Mouse (Mus musculus) embryonic facial prominence, embryonic 12.5 days (tissue): ENCODE measurements at regions not wholly inside any gene's neighbourhood (a gene's known extent, or its start where the extent isn't known, plus 50 kb on each side); places are given as distances from the start of the nearest gene placed in this dataset.

Experiments
- ATAC-seq: fragments of 200-750 bp; cut with Nextera tagmentation; 2 replicates; pipeline ENCODE4 v1.8.0; 2017; ENCODE audit not compliant: insufficient number of reproducible peaks, insufficient read depth, low FRiP score, low TSS enrichment
- H3K27ac ChIP-seq: fragments of 300-500 bp; sonication (generic); 2 replicates; pipeline ENCODE4 v1.5.1; 2016; ENCODE audit warnings: mild to moderate bottlenecking
- H3K27me3 ChIP-seq: fragments of 300-500 bp; sonication (generic); 2 replicates; pipeline ENCODE4 v1.6.1; 2016; ENCODE audit warnings: mild to moderate bottlenecking, moderate library complexity
- H3K36me3 ChIP-seq: fragments of 300-500 bp; sonication (generic); 2 replicates; pipeline ENCODE4 v1.6.1; 2016; ENCODE audit warnings: mild to moderate bottlenecking
- H3K4me1 ChIP-seq: fragments of 300-500 bp; sonication (generic); 2 replicates; pipeline ENCODE4 v1.6.1; 2016
- H3K4me2 ChIP-seq: fragments of 300-500 bp; sonication (generic); replicated peaks from 2 replicates; pipeline ENCODE4 v1.6.1; 2016; ENCODE audit warnings: mild to moderate bottlenecking, moderate library complexity
- H3K4me3 ChIP-seq: fragments of 300-500 bp; sonication (generic); 2 replicates; pipeline ENCODE4 v1.5.1; 2016; ENCODE audit warnings: mild to moderate bottlenecking
- H3K9ac ChIP-seq: fragments of 300-500 bp; sonication (generic); 2 replicates; pipeline ENCODE4 v1.6.1; 2016; ENCODE audit warnings: mild to moderate bottlenecking, moderate library complexity
- H3K9me3 ChIP-seq: fragments of 300-500 bp; sonication (generic); 2 replicates; pipeline ENCODE4 v1.6.1; 2016; ENCODE audit warnings: mild to moderate bottlenecking, moderate library complexity
- WGBS: fragments of 180-500 bp; shearing (Covaris S2); methylation state at CpG from one replicate; pipeline ENCODE4 v1.1.7; 2016; 5-methylcytosine and 5-hydroxymethylcytosine counted together

DNA sequence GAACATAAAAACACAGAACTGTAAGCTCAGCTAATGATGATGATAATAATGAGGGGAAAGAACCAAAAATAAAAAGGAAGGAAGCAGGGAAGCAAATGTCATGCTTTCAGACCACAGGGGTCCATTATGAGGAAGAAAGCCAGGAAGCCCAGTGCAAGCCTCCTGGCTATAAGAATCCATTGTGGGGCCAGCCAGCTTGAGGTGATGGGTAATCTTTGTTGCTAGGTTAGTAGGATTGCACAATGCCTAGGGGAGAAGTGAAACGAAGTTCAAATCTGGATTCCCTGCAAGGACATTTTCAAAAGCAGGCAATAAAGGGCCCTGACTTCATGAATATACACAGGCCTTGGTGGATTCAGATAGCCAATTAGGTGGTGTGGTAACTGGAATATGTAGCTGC, 102.3 kb upstream of the Crim1 start:
- H3K4me2 ChIP-seq: no peak overlapping the region
- 50% methylated on average over 1 of the region's 1 CpGs for WGBS

DNA sequence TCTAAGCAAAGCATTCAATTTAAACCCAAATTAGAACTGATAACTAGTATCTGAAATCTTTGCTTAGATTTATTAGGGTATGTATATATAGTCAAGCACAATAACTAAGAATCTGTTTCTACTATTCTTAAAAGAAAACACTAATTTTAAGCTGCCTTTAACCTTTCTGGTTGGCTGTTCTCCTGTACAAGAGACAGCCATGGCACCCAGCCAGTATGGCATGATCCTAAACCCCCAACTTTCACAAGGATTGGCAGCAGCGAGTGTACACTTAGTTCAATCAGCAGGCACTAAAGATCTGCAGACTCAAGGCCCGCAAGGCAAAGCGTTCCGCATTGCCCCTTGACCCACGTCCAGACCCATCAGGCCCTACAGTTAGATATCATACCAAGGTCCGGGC, 91.3 kb upstream of the Crim1 start:
- WGBS: 96% methylated on average over 6 of the region's 6 CpGs

More for the DNA sequence above, 102.3 kb upstream of the Crim1 start:
- no peaks in the 10 kb centered on the region for H3K27me3 ChIP-seq
- ATAC-seq: no peak
- H3K4me3 ChIP-seq: no peak overlapping the region
- H3K4me1 ChIP-seq: no peaks in the 10 kb centered on the region
- H3K27ac ChIP-seq: no peak overlapping the region
- no peak overlapping the region for H3K9ac ChIP-seq
- H3K9me3 ChIP-seq: no peaks in the 10 kb centered on the region
- H3K36me3 ChIP-seq: no peaks in the 10 kb centered on the region

DNA sequence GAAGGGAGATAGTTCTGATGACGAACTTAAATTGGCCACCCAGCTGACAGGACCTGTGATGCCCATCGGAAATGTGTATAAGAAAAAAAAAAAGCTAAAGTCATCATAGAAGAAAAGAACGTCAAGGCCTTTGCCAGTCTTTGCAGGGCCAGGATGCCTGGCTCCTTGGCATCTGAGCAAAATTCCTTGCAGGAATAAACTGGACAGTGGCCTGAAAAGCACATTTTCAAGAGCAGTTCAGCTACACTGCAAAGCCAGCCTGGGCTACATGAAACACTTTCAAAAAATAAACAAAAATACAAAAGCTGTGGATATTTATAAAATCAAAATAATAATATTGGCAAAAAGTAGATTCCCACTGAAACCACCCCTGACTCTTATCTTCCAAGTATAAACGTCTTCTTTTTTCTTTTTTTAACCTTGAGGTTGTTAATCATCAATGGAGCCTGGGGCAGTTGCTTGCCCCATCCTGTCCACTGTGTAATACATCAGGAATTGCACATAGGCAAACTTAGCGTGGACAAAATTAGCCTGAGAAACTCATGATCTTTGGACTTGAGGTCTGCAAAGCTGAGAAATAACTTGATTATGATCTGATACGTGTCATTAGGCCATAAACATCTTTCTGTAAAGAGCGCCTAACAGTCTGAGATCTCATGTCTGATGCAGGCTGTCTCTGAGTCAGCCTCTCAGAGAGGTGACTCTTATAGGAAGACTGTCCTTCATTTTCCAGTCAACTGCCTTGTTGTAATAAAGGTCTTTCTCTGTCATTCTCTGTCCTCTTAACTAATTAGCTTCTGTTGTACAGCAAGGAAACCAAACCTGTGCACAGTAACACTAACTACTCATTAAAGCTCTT, 90.5 kb upstream of the Crim1 start:
- no peak overlapping the region for H3K27ac ChIP-seq
- no peaks in the 10 kb centered on the region for H3K27me3 ChIP-seq
- no peaks in the 10 kb centered on the region for H3K4me1 ChIP-seq
- no peak overlapping the region for H3K4me2 ChIP-seq
- no peak overlapping the region for H3K9ac ChIP-seq
- no peaks in the 10 kb centered on the region for H3K36me3 ChIP-seq
- ATAC-seq: no peak
- H3K4me3 ChIP-seq: no peak overlapping the region
- no peaks in the 10 kb centered on the region for H3K9me3 ChIP-seq
- 79% methylated on average over 7 of the region's 7 CpGs for WGBS

More for the DNA sequence above, 91.3 kb upstream of the Crim1 start:
- Histone ChIP-seq H3K9me3 (no peaks in the 10 kb centered on the region), H3K4me2 (no peak overlapping the region), H3K4me1 (no peaks in the 10 kb centered on the region), H3K27me3 (no peaks in the 10 kb centered on the region), H3K36me3 (no peaks in the 10 kb centered on the region), H3K9ac (no peak overlapping the region), H3K4me3 (no peak overlapping the region), H3K27ac (no peak overlapping the region)
- ATAC-seq: no peak

DNA sequence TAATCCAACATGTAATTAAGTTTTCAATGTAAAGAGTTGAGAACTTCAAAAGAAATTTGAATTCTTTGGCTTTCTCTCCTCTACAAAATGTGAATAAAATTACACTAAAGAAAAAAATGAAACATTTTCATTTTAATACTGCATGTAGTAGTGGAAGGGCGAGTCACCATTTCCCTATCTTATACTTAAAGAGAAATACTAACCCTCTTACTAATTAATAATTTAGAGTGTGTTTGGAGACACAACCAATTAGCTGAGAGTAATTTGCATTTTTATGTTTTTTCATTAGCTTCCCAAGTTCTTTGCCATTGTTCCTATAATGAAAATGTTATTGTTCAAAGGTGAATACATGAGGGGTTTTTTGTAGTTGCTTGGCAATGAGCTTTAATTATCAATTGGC, 67.9 kb upstream of the Crim1 start:
- no peaks in the 10 kb centered on the region for H3K4me1 ChIP-seq
- no peak overlapping the region for H3K4me2 ChIP-seq
- WGBS: 89% methylated on average over 1 of the region's 1 CpGs
- H3K9ac ChIP-seq: no peak overlapping the region
- ATAC-seq: no peak
- H3K27ac ChIP-seq: no peak overlapping the region
- H3K4me3 ChIP-seq: no peak overlapping the region
- no peaks in the 10 kb centered on the region for H3K9me3 ChIP-seq
- H3K27me3 ChIP-seq: no peaks in the 10 kb centered on the region
- H3K36me3 ChIP-seq: no peaks in the 10 kb centered on the region

DNA sequence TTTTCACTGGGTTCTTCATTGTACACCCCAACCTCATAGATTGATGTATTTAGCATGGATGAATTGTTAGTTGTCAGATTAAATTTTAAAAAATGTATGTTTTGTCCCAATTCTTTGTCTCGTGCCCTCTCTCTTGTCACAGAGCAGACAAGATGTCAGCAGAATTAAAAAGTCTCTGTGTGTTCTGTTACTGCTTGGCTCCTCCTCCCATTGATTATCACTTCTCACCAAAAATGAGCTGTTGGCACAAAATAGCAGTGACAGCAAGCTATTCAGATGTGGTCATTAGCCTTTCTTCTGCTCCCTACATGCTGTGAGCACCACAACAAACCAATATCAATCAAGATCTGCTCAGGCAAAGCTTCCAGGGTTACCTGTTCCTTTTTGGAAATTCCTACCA, 62.1 kb upstream of the Crim1 start:
- 67% methylated on average over 1 of the region's 1 CpGs for WGBS
- H3K36me3 ChIP-seq: no peaks in the 10 kb centered on the region
- H3K27ac ChIP-seq: no peak overlapping the region
- H3K9me3 ChIP-seq: no peaks in the 10 kb centered on the region
- H3K27me3 ChIP-seq: no peaks in the 10 kb centered on the region
- no peaks in the 10 kb centered on the region for H3K4me1 ChIP-seq
- H3K9ac ChIP-seq: no peak overlapping the region
- H3K4me3 ChIP-seq: no peak overlapping the region
- no peak for ATAC-seq
- no peak overlapping the region for H3K4me2 ChIP-seq

DNA sequence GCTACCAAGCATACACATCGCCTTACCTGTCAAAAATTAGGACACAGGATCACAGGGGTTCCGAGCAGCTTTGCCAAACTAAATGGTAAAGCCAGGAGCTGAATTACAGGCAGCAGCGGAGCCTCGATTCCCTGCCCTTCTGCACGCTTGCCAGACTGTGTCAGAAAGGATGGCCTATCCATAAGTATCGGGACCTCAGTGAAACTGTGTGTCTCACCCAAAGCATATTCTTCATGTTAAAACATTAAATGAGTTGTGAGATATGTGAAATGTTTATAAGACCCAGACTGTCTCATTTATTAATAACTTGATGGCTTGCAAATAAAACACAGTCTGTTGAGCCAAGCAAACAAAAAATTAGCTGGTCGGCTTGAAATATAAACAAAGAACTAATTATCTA, 59.4 kb upstream of the Crim1 start:
- no peaks in the 10 kb centered on the region for H3K36me3 ChIP-seq
- no peak for ATAC-seq
- H3K9me3 ChIP-seq: no peaks in the 10 kb centered on the region
- 87% methylated on average over 7 of the region's 7 CpGs for WGBS
- no peak overlapping the region for H3K4me2 ChIP-seq
- H3K27ac ChIP-seq: no peak overlapping the region
- H3K27me3 ChIP-seq: no peaks in the 10 kb centered on the region
- no peak overlapping the region for H3K4me3 ChIP-seq
- H3K4me1 ChIP-seq: no peaks in the 10 kb centered on the region
- no peak overlapping the region for H3K9ac ChIP-seq

DNA sequence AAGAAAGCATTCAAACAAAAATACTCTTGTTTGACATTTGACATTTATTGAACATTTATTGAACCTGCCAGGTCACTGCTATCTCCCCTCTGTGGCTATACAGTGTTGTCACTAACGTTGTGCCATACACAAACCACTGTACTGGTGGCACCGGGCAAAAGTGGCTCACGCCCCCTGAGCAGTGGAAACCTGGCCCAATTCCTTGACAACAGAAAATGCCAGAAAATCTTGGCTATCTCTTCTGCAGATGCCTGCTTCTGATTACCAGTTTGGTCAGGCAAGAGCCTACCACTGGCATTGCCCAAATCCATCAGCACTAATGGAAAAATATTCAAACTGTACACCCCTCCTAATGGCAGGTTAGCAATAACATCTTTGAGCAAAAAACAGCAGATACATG, 58.9 kb upstream of the Crim1 start:
- Histone ChIP-seq H3K4me3 (no peak overlapping the region), H3K9ac (no peak overlapping the region), H3K9me3 (no peaks in the 10 kb centered on the region), H3K4me1 (no peaks in the 10 kb centered on the region), H3K36me3 (no peaks in the 10 kb centered on the region), H3K27me3 (no peaks in the 10 kb centered on the region), H3K27ac (no peak overlapping the region), H3K4me2 (no peak overlapping the region)
- ATAC-seq: no peak
- 85% methylated on average over 3 of the region's 3 CpGs for WGBS

DNA sequence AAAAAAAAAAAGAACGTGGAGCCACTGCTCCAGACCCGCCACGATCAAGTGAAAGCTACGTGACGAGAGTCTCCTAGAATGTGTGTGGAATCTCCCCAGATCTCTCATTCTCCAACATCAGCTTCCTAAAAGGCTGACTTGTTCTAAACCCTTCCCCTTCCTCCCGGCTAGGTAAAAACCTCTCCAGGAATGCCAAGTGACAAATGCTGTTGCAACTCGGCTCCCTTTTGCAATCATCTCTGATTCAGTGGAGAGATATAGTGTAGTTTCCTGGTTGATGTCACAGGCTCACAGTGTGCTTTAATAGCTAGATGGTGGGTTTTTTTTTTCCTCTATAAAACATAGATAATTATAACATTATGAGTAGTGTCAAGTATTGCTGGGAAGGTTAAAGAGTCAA, 57.6 kb upstream of the Crim1 start:
- no peak for ATAC-seq
- 86% methylated on average over 7 of the region's 7 CpGs for WGBS
- H3K27me3 ChIP-seq: no peaks in the 10 kb centered on the region
- no peak overlapping the region for H3K27ac ChIP-seq
- H3K4me3 ChIP-seq: no peak overlapping the region
- no peaks in the 10 kb centered on the region for H3K9me3 ChIP-seq
- H3K4me2 ChIP-seq: no peak overlapping the region
- no peaks in the 10 kb centered on the region for H3K36me3 ChIP-seq
- H3K4me1 ChIP-seq: no peaks in the 10 kb centered on the region
- H3K9ac ChIP-seq: no peak overlapping the region

DNA sequence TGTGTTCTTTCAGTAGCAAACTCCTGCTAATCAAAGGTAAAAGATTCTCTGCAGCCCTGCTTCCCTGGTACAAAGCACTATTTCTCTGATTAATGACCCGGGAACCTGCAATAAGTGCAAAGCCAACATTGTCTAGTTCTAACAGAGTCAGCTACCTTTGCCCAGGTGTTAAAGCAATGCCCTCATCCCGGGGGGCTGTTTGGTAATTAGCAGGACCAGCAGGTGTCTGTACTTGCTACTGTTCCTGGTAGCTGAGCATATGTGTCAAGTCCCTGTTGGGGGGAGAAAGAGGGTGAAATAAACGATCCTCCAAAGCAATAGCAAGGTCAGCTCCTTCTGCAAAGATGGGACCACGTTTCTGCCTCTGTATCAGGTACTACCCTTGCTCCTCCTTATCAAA, 54.7 kb upstream of the Crim1 start:
- 66% methylated on average over 4 of the region's 4 CpGs for WGBS
- no peaks in the 10 kb centered on the region for H3K9me3 ChIP-seq

More for the DNA sequence above, 54.7 kb upstream of the Crim1 start:
- H3K36me3 ChIP-seq: no peaks in the 10 kb centered on the region
- H3K4me1 ChIP-seq: no peaks in the 10 kb centered on the region
- no peaks in the 10 kb centered on the region for H3K27me3 ChIP-seq
- no peak overlapping the region for H3K4me3 ChIP-seq
- no peak overlapping the region for H3K4me2 ChIP-seq
- H3K9ac ChIP-seq: no peak overlapping the region
- H3K27ac ChIP-seq: no peak overlapping the region
- no peak for ATAC-seq
